In the genomic region with DNA sequence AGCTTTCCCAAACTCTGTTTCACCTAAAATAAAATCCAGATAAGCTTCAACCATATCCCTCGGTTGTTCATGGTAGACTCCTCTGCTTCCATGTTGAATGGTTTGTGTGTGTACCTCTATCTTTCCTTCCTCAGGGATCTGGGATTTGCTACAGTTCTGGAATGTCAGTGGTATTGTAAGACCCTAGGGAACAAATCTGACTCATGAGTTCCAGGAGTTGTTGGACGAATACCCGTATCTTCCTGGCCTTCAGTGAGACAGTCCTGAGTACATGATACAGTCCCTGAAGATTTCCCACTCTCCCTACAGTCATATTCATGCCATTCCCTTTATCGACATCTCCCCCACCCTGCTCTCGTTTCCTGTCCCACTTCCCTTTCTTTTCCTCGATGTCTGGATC, we compare ENCODE assay signal across 14 mouse cellular contexts.
"Had no signal": no experiment of that assay in that cellular context is flagged by ENCODE, and none has a peak within 500 bp of the region (broad histone marks: within the 10 kb centered on the region; RNA-seq: fewer than 3 reads in every experiment).

No protein-coding gene starts in this region.

- H3K4me1 ChIP-seq: lung, embryonic 15.5 days; midbrain, embryonic 13.5 days; midbrain, embryonic 15.5 days; neural tube, embryonic 12.5 days had no signal

- H3K4me3 ChIP-seq: lung, embryonic 15.5 days; midbrain, embryonic 13.5 days; midbrain, embryonic 15.5 days; neural tube, embryonic 12.5 days had no signal

- H3K27me3 ChIP-seq: lung, embryonic 15.5 days; midbrain, embryonic 13.5 days; midbrain, embryonic 15.5 days; neural tube, embryonic 12.5 days had no signal

- H3K36me3 ChIP-seq: lung, embryonic 15.5 days; midbrain, embryonic 13.5 days; midbrain, embryonic 15.5 days; neural tube, embryonic 12.5 days had no signal

- DNase-seq: liver, postnatal 0 days; lung, adult 2 months; lung, postnatal 14 days; lung, postnatal 36 days; right cerebral cortex, postnatal 25 days; right cerebral cortex, postnatal 4 days; thymus, adult 18-20 months; thymus, postnatal 14 days; thymus, postnatal 36 days had no signal

- H3K27ac ChIP-seq: lung, embryonic 15.5 days; macrophage; midbrain, embryonic 13.5 days; midbrain, embryonic 15.5 days; neural tube, embryonic 12.5 days had no signal
